Mouse (Mus musculus) limb, embryonic 10.5 days (tissue): ENCODE results near the gene Sh3gl2. TPM values are rescaled to one million over a fixed set of nuclear protein-coding genes. Genes with fewer than 3 reads are reported as not detected.

Experiments used
- DNase-seq: peaks from one replicate; pipeline ENCODE4 v3.0.0-alpha.2; 2017; ENCODE audit warnings: low spot score
- H3K27ac ChIP-seq: fragments of 300-500 bp; sonication (generic); 2 replicates; pipeline ENCODE4 v1.5.1; 2016; ENCODE audit warnings: mild to moderate bottlenecking
- H3K27me3 ChIP-seq: fragments of 300-500 bp; sonication (generic); 2 replicates; pipeline ENCODE4 v1.6.1; 2016; ENCODE audit warnings: low read depth, mild to moderate bottlenecking; ENCODE audit not compliant: poor library complexity, severe bottlenecking
- H3K36me3 ChIP-seq: fragments of 300-500 bp; sonication (generic); 2 replicates; pipeline ENCODE4 v1.6.1; 2016; ENCODE audit warnings: mild to moderate bottlenecking, moderate library complexity
- H3K4me1 ChIP-seq: fragments of 300-500 bp; sonication (generic); 2 replicates; pipeline ENCODE4 v1.6.1; 2016
- H3K4me3 ChIP-seq: fragments of 300-500 bp; sonication (generic); 2 replicates; pipeline ENCODE4 v1.5.1; 2016; ENCODE audit warnings: mild to moderate bottlenecking, moderate library complexity
- H3K9me3 ChIP-seq: fragments of 300-500 bp; sonication (generic); replicated peaks from 2 replicates; pipeline ENCODE4 v1.6.1; 2016; ENCODE audit warnings: mild to moderate bottlenecking
- WGBS: fragments of 180-500 bp; shearing (Covaris S2); methylation state at CpG from one replicate; pipeline ENCODE4 v1.1.7; 2016; 5-methylcytosine and 5-hydroxymethylcytosine counted together
- polyA plus RNA-seq: library from polyadenylated mRNA; unstranded; fragments of >200 nt; fragmentation: Nextera tagmentation; extraction: Ambion mirVana; gene quantifications from 2 replicates; pipeline ENCODE4 v1.2.1, GENCODE M21; 2016

Sh3gl2 gene
- 0.51 and 0.60 TPM in 2 replicates for polyA plus RNA-seq

GRCm38 (mm10) chr4:85205071-85205635 lies at the start of gene Sh3gl2:
Sh3gl2 (plus strand) TSS chr4:85205126.
- DNase-seq: peak; percentile 65
- Histone ChIP-seq H3K4me1 (peaks cover 13% of the 10 kb centered on the region), H3K4me3 (peak within 1 kb of the TSS; percentile 79), H3K36me3 (no peaks in the 10 kb centered on the region), H3K27me3 (peaks cover 64% of the 10 kb centered on the region), H3K9me3 (no peaks in the 10 kb centered on the region), H3K27ac (peak within 1 kb of the TSS; percentile 56)
- WGBS: under 1% methylated on average over 48 of the region's 48 CpGs

- Histone ChIP-seq H3K4me3 (no peak overlapping the region), H3K27me3 (0 out of 2 replicates have a peak, but pooled peaks cover 6% of the 10 kb centered on the region), H3K27ac (no peak overlapping the region), H3K4me1 (no peaks in the 10 kb centered on the region), H3K9me3 (no peaks in the 10 kb centered on the region), H3K36me3 (no peaks in the 10 kb centered on the region)
- WGBS: 71% methylated on average over 4 of the region's 4 CpGs
- no peak for DNase-seq
Measured at GRCm38 (mm10) chr4:85161156-85161555, 43.8 kb upstream of the Sh3gl2 start.

- no peaks in the 10 kb centered on the region for H3K9me3 ChIP-seq
- 0 out of 2 replicates have a peak, but pooled peaks cover 6% of the 10 kb centered on the region for H3K27me3 ChIP-seq
- H3K4me3 ChIP-seq: no peak overlapping the region
- H3K4me1 ChIP-seq: no peaks in the 10 kb centered on the region
- 34% methylated on average over 27 of the region's 27 CpGs for WGBS
- H3K27ac ChIP-seq: no peak overlapping the region
- no peaks in the 10 kb centered on the region for H3K36me3 ChIP-seq
- peak; percentile 72 for DNase-seq
Measured at GRCm38 (mm10) chr4:85162468-85163312, 42.2 kb upstream of the Sh3gl2 start.

GRCm38 (mm10) chr4:85163313-85163615 lies 41.7 kb upstream of the Sh3gl2 start:
- Histone ChIP-seq H3K27ac (no peak overlapping the region), H3K9me3 (no peaks in the 10 kb centered on the region), H3K4me3 (no peak overlapping the region), H3K27me3 (0 out of 2 replicates have a peak, but pooled peaks cover 6% of the 10 kb centered on the region), H3K4me1 (no peaks in the 10 kb centered on the region), H3K36me3 (no peaks in the 10 kb centered on the region)
- WGBS: 90% methylated on average over 2 of the region's 2 CpGs
- DNase-seq: no peak

- no peaks in the 10 kb centered on the region for H3K27me3 ChIP-seq
- H3K9me3 ChIP-seq: no peaks in the 10 kb centered on the region
- H3K36me3 ChIP-seq: no peaks in the 10 kb centered on the region
- no peak overlapping the region for H3K4me3 ChIP-seq
- H3K4me1 ChIP-seq: no peaks in the 10 kb centered on the region
- no peak overlapping the region for H3K27ac ChIP-seq
- no peak for DNase-seq
- WGBS: 91% methylated on average over 12 of the region's 12 CpGs
Measured at GRCm38 (mm10) chr4:85168001-85168400, 36.9 kb upstream of the Sh3gl2 start.

GRCm38 (mm10) chr4:85175466-85175865 lies 29.5 kb upstream of the Sh3gl2 start:
- Histone ChIP-seq H3K4me3 (no peak overlapping the region), H3K27ac (no peak overlapping the region), H3K9me3 (no peaks in the 10 kb centered on the region), H3K4me1 (no peaks in the 10 kb centered on the region), H3K27me3 (no peaks in the 10 kb centered on the region), H3K36me3 (no peaks in the 10 kb centered on the region)
- no peak for DNase-seq
- WGBS: 83% methylated on average over 4 of the region's 4 CpGs

- 91% methylated on average over 9 of the region's 9 CpGs for WGBS
- Histone ChIP-seq H3K9me3 (no peaks in the 10 kb centered on the region), H3K4me3 (no peak overlapping the region), H3K27ac (no peak overlapping the region), H3K27me3 (no peaks in the 10 kb centered on the region), H3K4me1 (no peaks in the 10 kb centered on the region), H3K36me3 (no peaks in the 10 kb centered on the region)
- no peak for DNase-seq
Measured at GRCm38 (mm10) chr4:85178394-85179051, 26.4 kb upstream of the Sh3gl2 start.

- H3K4me3 ChIP-seq: no peak overlapping the region
- no peaks in the 10 kb centered on the region for H3K4me1 ChIP-seq
- H3K27ac ChIP-seq: no peak overlapping the region
- DNase-seq: no peak
- H3K27me3 ChIP-seq: no peaks in the 10 kb centered on the region
- WGBS: 60% methylated on average over 4 of the region's 4 CpGs
- H3K9me3 ChIP-seq: no peaks in the 10 kb centered on the region
- H3K36me3 ChIP-seq: no peaks in the 10 kb centered on the region
Measured at GRCm38 (mm10) chr4:85186011-85186410, 18.9 kb upstream of the Sh3gl2 start.

- no peak overlapping the region for H3K4me3 ChIP-seq
- no peak for DNase-seq
- no peaks in the 10 kb centered on the region for H3K27me3 ChIP-seq
- H3K4me1 ChIP-seq: no peaks in the 10 kb centered on the region
- H3K36me3 ChIP-seq: no peaks in the 10 kb centered on the region
- WGBS: 87% methylated on average over 4 of the region's 4 CpGs
- no peak overlapping the region for H3K27ac ChIP-seq
- H3K9me3 ChIP-seq: no peaks in the 10 kb centered on the region
Measured at GRCm38 (mm10) chr4:85196201-85196600, 8.7 kb upstream of the Sh3gl2 start.

GRCm38 (mm10) chr4:85198431-85198830 lies 6.5 kb upstream of the Sh3gl2 start:
- Histone ChIP-seq H3K4me1 (no peaks in the 10 kb centered on the region), H3K36me3 (no peaks in the 10 kb centered on the region), H3K4me3 (no peak overlapping the region), H3K9me3 (no peaks in the 10 kb centered on the region), H3K27me3 (peaks cover 10% of the 10 kb centered on the region), H3K27ac (no peak overlapping the region)
- DNase-seq: no peak
- 82% methylated on average over 9 of the region's 9 CpGs for WGBS

- no peaks in the 10 kb centered on the region for H3K9me3 ChIP-seq
- H3K27me3 ChIP-seq: peaks cover 52% of the 10 kb centered on the region
- DNase-seq: no peak
- H3K4me1 ChIP-seq: peaks cover 13% of the 10 kb centered on the region
- 70% methylated on average over 7 of the region's 7 CpGs for WGBS
- no peak overlapping the region for H3K4me3 ChIP-seq
- no peaks in the 10 kb centered on the region for H3K36me3 ChIP-seq
- no peak overlapping the region for H3K27ac ChIP-seq
Measured at GRCm38 (mm10) chr4:85202582-85202981, 2.3 kb upstream of the Sh3gl2 start.

- H3K4me3 ChIP-seq: peak overlapping the region; percentile 79
- H3K9me3 ChIP-seq: no peaks in the 10 kb centered on the region
- under 1% methylated on average over 43 of the region's 43 CpGs for WGBS
- H3K36me3 ChIP-seq: no peaks in the 10 kb centered on the region
- peaks cover 64% of the 10 kb centered on the region for H3K27me3 ChIP-seq
- H3K27ac ChIP-seq: peak overlapping the region; percentile 56
- DNase-seq: peak; percentile 67
- H3K4me1 ChIP-seq: peaks cover 13% of the 10 kb centered on the region
Measured at GRCm38 (mm10) chr4:85205636-85206211, 798 bp downstream of the Sh3gl2 start.
